Mouse (Mus musculus): Measurements from ENCODE around the gene Msto1.
A peak's percentile ranks its signal among the peaks of the same experiment; 100 is the strongest.
"Not testable (repeated sequence)": the region's sequence is repeated elsewhere in the genome, so short reads cannot be mapped to it uniquely, and the experiment has no call there.

The Msto1 gene

GRCm38 (mm10) chr3:88904803-88905202, 9.0 kb downstream of the Msto1 start:
- peak; percentile 51 for DNase-seq

GRCm38 (mm10) chr3:88893011-88893410, 20.8 kb downstream of the Msto1 start:
- DNase-seq, result not testable (repeated sequence)

- peak; percentile 55 for DNase-seq
Observed at GRCm38 (mm10) chr3:88882536-88882935, 31.3 kb downstream of the Msto1 start.

GRCm38 (mm10) chr3:88868449-88868848, 45.4 kb downstream of the Msto1 start:
- DNase-seq, result not testable (repeated sequence)

DNA sequence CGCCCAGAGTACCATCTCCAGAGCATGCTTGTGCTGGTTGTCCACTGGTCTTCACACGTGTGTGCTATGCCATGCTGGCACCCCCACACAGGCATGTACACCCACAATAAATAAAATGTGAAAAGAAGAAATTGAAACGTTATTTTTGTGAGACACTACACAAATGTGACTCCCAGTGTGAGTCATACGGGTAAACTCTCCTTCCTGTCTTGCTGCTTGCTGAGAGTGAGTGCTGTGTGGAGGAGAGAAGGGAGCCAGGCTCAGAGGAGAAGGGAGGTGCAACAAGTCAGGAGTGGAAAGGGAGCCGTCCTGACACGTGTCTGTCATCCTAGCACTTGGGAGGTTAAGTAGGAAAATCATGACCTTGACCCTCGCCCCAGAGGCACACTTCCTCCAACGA, 46.6 kb downstream of the Msto1 start:
- not testable (repeated sequence) for DNase-seq

- DNase-seq, result not testable (repeated sequence)
Observed at GRCm38 (mm10) chr3:88866735-88867134, 47.1 kb downstream of the Msto1 start.

GRCm38 (mm10) chr3:88862129-88862528, 51.7 kb downstream of the Msto1 start:
- no peak for DNase-seq

- DNase-seq, result no peak
Observed at GRCm38 (mm10) chr3:88855837-88856236, 58.0 kb downstream of the Msto1 start.
